Mouse (Mus musculus): Measurements from ENCODE around the gene Gtf2f2. TPM values are rescaled to one million over a fixed set of nuclear protein-coding genes. Genes with fewer than 3 reads are reported as not detected.

Gene Gtf2f2
- polyA plus RNA-seq, 1 experiment, result 3.9 TPM

- 91% methylated on average over 4 of the region's 4 CpGs for WGBS
- DNase-seq (ENCODE audit: low read depth, low spot score), result no peak
Measured at GRCm38 (mm10) chr14:76005011-76005410, 5.7 kb downstream of the Gtf2f2 start.

- no peak for DNase-seq (ENCODE audit: low read depth, low spot score)
- WGBS, result 57% methylated on average over 4 of the region's 4 CpGs
Measured at GRCm38 (mm10) chr14:76001781-76002180, 8.9 kb downstream of the Gtf2f2 start.

- 66% methylated on average over 1 of the region's 1 CpGs for WGBS
- DNase-seq (ENCODE audit: low read depth, low spot score), result no peak
Measured at GRCm38 (mm10) chr14:75998082-75998481, 12.6 kb downstream of the Gtf2f2 start.

GRCm38 (mm10) chr14:75992371-75992770 lies 18.3 kb downstream of the Gtf2f2 start:
- no peak for DNase-seq (ENCODE audit: low read depth, low spot score)
- WGBS, result 91% methylated on average over 4 of the region's 4 CpGs

DNA sequence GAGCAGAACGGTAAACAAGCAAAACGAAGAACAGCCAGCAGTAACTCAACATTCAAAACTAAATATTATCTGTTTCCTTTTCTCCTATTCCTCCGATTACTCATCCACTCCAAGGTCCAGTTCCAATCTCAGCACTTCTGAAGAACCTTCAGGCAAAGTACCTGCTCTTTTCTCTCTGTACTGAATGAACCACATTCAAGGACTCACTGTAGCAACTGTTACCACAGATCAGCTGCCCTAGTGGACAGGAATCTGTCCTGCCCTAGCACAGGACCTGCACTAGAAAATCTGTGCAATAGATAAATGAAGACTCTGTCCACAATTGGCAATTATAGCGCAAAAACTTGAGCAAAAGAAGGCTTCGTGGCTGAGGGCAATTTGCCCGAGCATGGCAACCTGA lies 19.7 kb downstream of the Gtf2f2 start:
- 92% methylated on average over 6 of the region's 6 CpGs for WGBS

GRCm38 (mm10) chr14:75989168-75989567 lies 21.5 kb downstream of the Gtf2f2 start:
- DNase-seq (ENCODE audit: low read depth, low spot score), result no peak
- 92% methylated on average over 1 of the region's 1 CpGs for WGBS

More for the DNA sequence above, 19.7 kb downstream of the Gtf2f2 start:
- DNase-seq (ENCODE audit: low read depth, low spot score), result no peak

DNA sequence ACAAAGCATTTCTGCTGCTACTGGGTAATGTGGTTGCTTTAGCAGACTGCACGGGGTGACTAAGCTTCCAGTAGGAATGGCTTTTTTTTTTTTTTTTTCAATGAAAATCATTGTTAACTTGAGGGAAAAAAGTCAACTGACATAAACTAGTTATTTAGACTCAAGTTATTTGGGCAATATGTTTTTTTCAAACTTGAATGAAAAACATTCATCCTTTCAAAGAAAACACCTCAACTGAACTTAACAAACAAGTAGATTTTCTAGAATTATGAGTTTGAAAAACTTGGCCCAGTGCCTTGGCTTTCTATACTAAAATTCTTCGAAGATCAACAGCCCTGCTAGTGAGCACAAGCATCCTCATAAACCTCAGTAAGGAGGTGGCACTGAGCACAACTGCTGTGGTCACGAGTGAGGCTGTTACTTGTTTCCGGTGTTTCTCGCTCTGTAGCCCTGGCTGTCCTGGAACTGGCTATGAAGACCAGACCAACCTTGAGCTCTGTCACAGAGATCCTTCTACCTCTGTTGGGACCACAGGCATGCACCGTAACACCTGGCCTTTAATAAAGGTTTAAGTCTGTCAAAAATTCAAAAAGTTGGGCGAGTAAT lies 23.7 kb downstream of the Gtf2f2 start:
- 71% methylated on average over 7 of the region's 7 CpGs for WGBS
- DNase-seq (ENCODE audit: low read depth, low spot score), result no peak

GRCm38 (mm10) chr14:75985112-75985511 lies 25.6 kb downstream of the Gtf2f2 start:
- 50% methylated on average over 4 of the region's 4 CpGs for WGBS
- DNase-seq (ENCODE audit: low read depth, low spot score), result no peak

GRCm38 (mm10) chr14:75983891-75984290 lies 26.8 kb downstream of the Gtf2f2 start:
- DNase-seq (ENCODE audit: low read depth, low spot score), result no peak
- WGBS, result 95% methylated on average over 2 of the region's 2 CpGs

GRCm38 (mm10) chr14:75981231-75981630 lies 29.4 kb downstream of the Gtf2f2 start:
- WGBS, result 85% methylated on average over 3 of the region's 3 CpGs
- no peak for DNase-seq (ENCODE audit: low read depth, low spot score)

GRCm38 (mm10) chr14:75976107-75976506 lies 34.6 kb downstream of the Gtf2f2 start:
- DNase-seq (ENCODE audit: low read depth, low spot score), result no peak
- WGBS, result 66% methylated on average over 3 of the region's 3 CpGs

DNA sequence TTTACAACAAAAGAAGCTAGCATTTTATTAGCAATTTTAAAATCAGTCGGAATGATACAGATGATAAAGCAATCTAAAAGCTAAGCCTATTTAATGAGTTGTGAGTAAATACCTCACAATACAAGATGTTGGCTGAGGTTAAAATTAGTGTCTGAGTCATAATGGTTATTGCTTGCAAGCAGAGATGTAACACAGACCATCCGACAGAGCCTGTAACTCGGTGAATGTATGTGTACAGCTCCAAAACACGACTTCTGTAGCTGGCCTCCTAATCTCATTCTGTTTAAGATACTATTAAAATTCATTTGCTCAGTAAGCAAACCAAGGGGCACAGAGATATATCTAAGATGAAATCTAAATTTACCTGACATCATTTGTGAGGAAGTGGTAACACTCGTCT lies 43.4 kb downstream of the Gtf2f2 start:
- DNase-seq (ENCODE audit: low read depth, low spot score), result no peak
- 40% methylated on average over 5 of the region's 5 CpGs for WGBS

- no peak for DNase-seq (ENCODE audit: low read depth, low spot score)
- 88% methylated on average over 1 of the region's 1 CpGs for WGBS
Measured at GRCm38 (mm10) chr14:75964433-75964832, 46.2 kb downstream of the Gtf2f2 start.

DNA sequence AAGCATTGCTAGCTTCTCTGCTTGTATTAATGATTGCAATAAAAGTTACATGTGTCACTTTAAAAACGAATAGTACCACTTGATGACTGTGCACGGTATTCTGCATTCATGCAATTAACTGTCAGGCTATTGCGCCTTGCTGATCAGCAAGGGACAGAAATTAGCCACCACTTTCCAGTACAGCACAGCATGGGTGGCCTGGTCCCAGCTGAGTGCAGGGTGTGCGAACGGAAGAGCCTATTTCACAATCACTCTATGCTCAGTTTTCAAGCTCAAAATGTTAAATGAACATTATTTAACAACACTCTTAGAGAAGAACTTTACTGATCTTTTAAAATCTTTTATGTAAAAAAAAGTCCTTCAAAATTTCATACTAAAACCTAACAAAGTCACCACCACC lies 46.7 kb downstream of the Gtf2f2 start:
- DNase-seq (ENCODE audit: low read depth, low spot score), result no peak
- WGBS, result 74% methylated on average over 5 of the region's 5 CpGs

DNA sequence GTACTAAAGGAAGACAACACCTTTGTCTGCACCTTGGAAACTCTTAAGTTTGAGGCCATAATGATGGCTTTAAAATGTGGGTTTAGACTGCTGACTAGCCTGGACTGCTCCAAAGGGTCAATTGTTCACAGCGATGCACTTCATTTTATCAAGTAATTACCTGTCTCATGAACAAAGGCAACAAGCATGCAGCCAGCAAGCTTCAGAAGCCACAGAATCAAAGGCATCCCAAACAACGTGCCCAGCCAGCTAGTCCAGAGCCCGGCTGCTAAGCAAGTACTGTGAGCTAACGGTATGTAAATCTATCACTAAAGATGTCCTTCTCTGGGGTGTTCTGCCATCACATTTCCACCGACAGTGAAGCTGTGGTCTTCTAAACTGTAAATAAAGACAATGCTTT lies 47.5 kb downstream of the Gtf2f2 start:
- WGBS, result 71% methylated on average over 5 of the region's 5 CpGs
- DNase-seq (ENCODE audit: low read depth, low spot score), result no peak

DNA sequence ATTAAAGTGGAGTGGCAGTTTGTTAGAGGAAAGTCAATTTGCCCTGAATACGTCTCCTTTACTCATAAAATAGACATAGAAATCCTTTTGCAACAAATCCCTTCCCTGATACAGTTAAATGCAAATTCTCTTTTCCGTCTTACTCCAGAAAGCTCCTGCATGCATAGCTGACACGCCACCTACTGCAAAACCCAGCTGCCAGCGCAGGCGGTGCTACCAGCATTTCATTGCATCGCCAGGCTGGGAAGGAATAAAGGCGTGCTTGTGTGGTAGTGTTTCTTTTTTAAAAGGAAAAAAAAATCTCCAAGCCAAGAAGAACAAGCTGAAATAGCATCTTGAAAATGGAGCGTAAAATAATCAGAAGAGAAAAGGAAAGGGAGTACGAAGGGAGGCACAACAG lies 48.4 kb downstream of the Gtf2f2 start:
- DNase-seq (ENCODE audit: low read depth, low spot score), result no peak
- WGBS, result 89% methylated on average over 9 of the region's 9 CpGs

DNA sequence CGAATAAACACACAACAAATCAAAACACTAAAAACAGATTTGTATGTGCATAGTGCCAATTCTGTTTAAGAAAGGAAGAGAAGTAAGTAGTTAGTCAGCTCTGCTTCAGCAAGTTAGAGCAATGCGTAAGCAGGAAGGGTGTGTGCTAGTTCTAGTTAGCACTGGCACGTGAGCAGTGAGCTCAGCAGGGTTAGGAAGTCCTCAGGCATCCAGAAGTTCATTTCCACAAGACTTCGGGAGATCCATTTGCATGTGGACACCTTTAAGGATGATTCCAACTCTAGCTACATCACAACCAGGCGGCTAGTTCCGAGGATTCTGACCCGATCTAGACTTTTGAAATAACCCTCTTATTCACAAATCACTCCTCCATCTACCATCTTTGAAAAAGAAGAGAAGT lies 55.9 kb downstream of the Gtf2f2 start, which contains the start of gene Kctd4:
TSS of gene Kctd4 (plus strand) at position 244 of the 400 bp plus-strand sequence.
- WGBS, result 88% methylated on average over 7 of the region's 7 CpGs
- no peak for DNase-seq (ENCODE audit: low read depth, low spot score)

GRCm38 (mm10) chr14:75953011-75953410 lies 57.7 kb downstream of the Gtf2f2 start:
- whole genome bisulfite sequencing, result 71% methylated on average over 2 of the region's 2 CpGs
- no peak for DNase-seq (ENCODE audit: low read depth, low spot score)

DNA sequence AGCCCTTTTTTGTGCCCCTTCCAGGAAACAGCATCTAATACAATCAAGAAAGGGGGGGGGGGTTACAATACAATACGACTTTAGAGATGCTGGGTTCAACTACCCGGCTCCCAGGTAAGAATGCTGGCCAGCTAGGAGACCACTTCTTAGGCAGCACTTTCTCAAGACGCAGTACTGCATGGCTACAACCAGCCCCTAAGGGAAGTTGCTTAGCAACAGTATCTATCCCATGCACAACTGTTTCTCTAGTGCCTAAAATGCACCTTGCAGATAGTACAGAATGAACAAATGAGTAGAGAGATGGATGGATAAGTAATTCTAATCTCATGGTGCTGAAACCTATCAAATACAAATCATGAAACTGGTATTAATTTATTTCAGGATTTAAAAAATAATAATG lies 63.0 kb downstream of the Gtf2f2 start:
- DNase-seq (ENCODE audit: low read depth, low spot score), result no peak
- 83% methylated on average over 3 of the region's 3 CpGs for WGBS

- 54% methylated on average over 3 of the region's 3 CpGs for WGBS
- DNase-seq (ENCODE audit: low read depth, low spot score), result no peak
Measured at GRCm38 (mm10) chr14:75942365-75942764, 68.3 kb downstream of the Gtf2f2 start.

DNA sequence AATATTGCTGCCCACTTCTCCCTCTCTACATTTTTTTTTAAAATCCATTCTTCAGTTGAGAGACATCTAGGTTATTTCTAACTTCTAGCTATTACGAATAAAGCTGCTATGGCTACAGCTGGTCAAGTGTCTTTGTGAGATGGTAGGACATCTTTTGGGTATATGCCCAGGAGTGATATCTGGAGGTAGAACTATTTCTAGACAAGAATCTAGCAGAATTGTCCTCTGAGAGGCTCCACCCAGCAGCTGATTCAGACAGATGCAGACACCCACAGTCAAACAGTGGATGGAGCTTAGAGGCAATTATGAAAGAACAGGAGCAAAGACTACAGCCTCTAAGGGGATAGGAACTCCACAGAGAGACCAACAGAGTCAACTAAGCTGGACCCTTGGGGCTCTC lies 69.2 kb downstream of the Gtf2f2 start:
- no peak for DNase-seq (ENCODE audit: low read depth, low spot score)
- WGBS, result 96% methylated on average over 1 of the region's 1 CpGs

DNA sequence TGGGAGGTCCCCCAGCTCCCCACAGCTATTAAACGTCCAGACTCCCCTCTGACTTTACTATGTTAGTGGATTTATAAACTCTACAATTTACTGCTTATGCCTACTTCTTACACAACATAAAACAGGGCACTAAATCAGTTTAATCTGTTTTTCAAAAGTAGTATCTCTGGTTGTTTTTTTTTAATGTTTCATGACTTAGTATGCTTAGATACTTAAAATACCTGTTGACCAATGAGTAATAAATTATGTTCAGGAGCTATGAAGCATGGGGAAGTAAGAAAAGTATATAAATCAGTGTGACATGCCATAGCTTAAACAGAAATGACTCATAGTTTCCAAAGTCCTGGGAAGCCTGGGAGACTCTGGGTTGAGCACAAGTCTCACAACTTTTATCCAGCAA lies 73.0 kb downstream of the Gtf2f2 start:
- 27% methylated on average over 1 of the region's 1 CpGs for WGBS

More for the DNA sequence above, 73.0 kb downstream of the Gtf2f2 start:
- no peak for DNase-seq (ENCODE audit: low read depth, low spot score)
